Mouse (Mus musculus) midbrain, embryonic 11.5 days (tissue): Measurements from ENCODE around the gene Paqr7. TPM values are rescaled to one million over a fixed set of nuclear protein-coding genes. Genes with fewer than 3 reads are reported as not detected.

Experiments
- ATAC-seq: fragments of 200-750 bp; cut with Nextera tagmentation; 2 replicates; pipeline ENCODE4 v1.8.0; 2017; ENCODE audit warnings: moderate TSS enrichment, moderate library complexity; ENCODE audit not compliant: low FRiP score
- DNase-seq: peaks from one replicate; pipeline ENCODE4 v3.0.0; 2015; ENCODE audit warnings: low spot score; ENCODE audit errors: missing footprints
- H3K27ac ChIP-seq: fragments of 300-500 bp; sonication (generic); 2 replicates; pipeline ENCODE4 v1.5.1; 2014; ENCODE audit warnings: low read depth, low read length
- H3K27me3 ChIP-seq: fragments of 300-500 bp; sonication (generic); 2 replicates; pipeline ENCODE4 v1.6.1; 2014; ENCODE audit warnings: mild to moderate bottlenecking, low read length, moderate library complexity, mixed read lengths; ENCODE audit not compliant: control insufficient read depth, insufficient read depth
- H3K36me3 ChIP-seq: fragments of 300-500 bp; sonication (generic); 2 replicates; pipeline ENCODE4 v1.6.1; 2014; ENCODE audit warnings: mild to moderate bottlenecking, low read length, moderate library complexity, mixed read lengths; ENCODE audit not compliant: control insufficient read depth, insufficient read depth
- H3K4me1 ChIP-seq: fragments of 300-500 bp; sonication (generic); 2 replicates; pipeline ENCODE4 v1.6.1; 2014; ENCODE audit warnings: low read length; ENCODE audit not compliant: control insufficient read depth, insufficient read depth
- H3K4me2 ChIP-seq: fragments of 300-500 bp; sonication (generic); 2 replicates; pipeline ENCODE4 v1.6.1; 2014; ENCODE audit warnings: mild to moderate bottlenecking, moderate library complexity
- H3K4me3 ChIP-seq: fragments of 300-500 bp; sonication (generic); 2 replicates; pipeline ENCODE4 v1.5.1; 2014; ENCODE audit warnings: low read depth, low read length
- H3K9ac ChIP-seq: fragments of 300-500 bp; sonication (generic); 2 replicates; pipeline ENCODE4 v1.6.1; 2014; ENCODE audit warnings: low read length
- H3K9me3 ChIP-seq: fragments of 300-500 bp; sonication (generic); 2 replicates; pipeline ENCODE4 v1.6.1; 2016; ENCODE audit warnings: low read length; ENCODE audit not compliant: control insufficient read depth
- WGBS: fragments of 180-500 bp; shearing (Covaris S2); extraction: QIAGEN DNeasy Blood & Tissue Kit; methylation state at CpG from one replicate; pipeline ENCODE4 v1.1.7; 2014; 5-methylcytosine and 5-hydroxymethylcytosine counted together
- polyA plus RNA-seq: library from polyadenylated mRNA; unstranded; fragments of >200 nt; fragmentation: Nextera tagmentation; extraction: Ambion mirVana; gene quantifications from 2 replicates; pipeline ENCODE4 v1.2.1, GENCODE M21; 2014

The Paqr7 gene
- polyA plus RNA-seq, 1 experiment from 2014 or later: 1.3 TPM

- Histone ChIP-seq H3K4me3 (no peak overlapping the region), H3K27ac (no peak overlapping the region), H3K9ac (no peak overlapping the region), H3K4me2 (no peak overlapping the region), H3K4me1 (no peaks in the 10 kb centered on the region), H3K36me3 (no peaks in the 10 kb centered on the region), H3K9me3 (no peaks in the 10 kb centered on the region), H3K27me3 (no peaks in the 10 kb centered on the region)
- no peak for ATAC-seq
- DNase-seq: no peak
- 91% methylated on average over 4 of the region's 4 CpGs for WGBS
Observed at GRCm38 (mm10) chr4:134505303-134505789, 8.8 kb downstream of the Paqr7 start.

GRCm38 (mm10) chr4:134505966-134506594 lies 9.6 kb downstream of the Paqr7 start:
- WGBS: 81% methylated on average over 3 of the region's 4 CpGs
- Histone ChIP-seq H3K9ac (no peak overlapping the region), H3K4me2 (no peak overlapping the region), H3K27ac (no peak overlapping the region), H3K9me3 (no peaks in the 10 kb centered on the region), H3K4me1 (peaks cover under 1% of the 10 kb centered on the region), H3K36me3 (no peaks in the 10 kb centered on the region), H3K27me3 (no peaks in the 10 kb centered on the region), H3K4me3 (no peak overlapping the region)
- ATAC-seq (no peak), DNase-seq (peak; percentile 66)

- Histone ChIP-seq H3K9me3 (no peaks in the 10 kb centered on the region), H3K27me3 (no peaks in the 10 kb centered on the region), H3K27ac (no peak overlapping the region), H3K9ac (no peak overlapping the region), H3K4me3 (no peak overlapping the region), H3K4me2 (no peak overlapping the region), H3K36me3 (no peaks in the 10 kb centered on the region), H3K4me1 (peaks cover 7% of the 10 kb centered on the region)
- ATAC-seq (no peak), DNase-seq (peak; percentile 61)
- 89% methylated on average over 19 of the region's 19 CpGs for WGBS
Observed at GRCm38 (mm10) chr4:134506713-134507112, 10.2 kb downstream of the Paqr7 start.

- Histone ChIP-seq H3K9me3 (no peaks in the 10 kb centered on the region), H3K4me3 (no peak overlapping the region), H3K4me2 (no peak overlapping the region), H3K27me3 (no peaks in the 10 kb centered on the region), H3K9ac (no peak overlapping the region), H3K27ac (no peak overlapping the region), H3K4me1 (peaks cover 15% of the 10 kb centered on the region), H3K36me3 (no peaks in the 10 kb centered on the region)
- ATAC-seq (peak; percentile 54), DNase-seq (no peak)
- WGBS: 83% methylated on average over 4 of the region's 4 CpGs
Observed at GRCm38 (mm10) chr4:134510396-134510795, 13.9 kb downstream of the Paqr7 start.

GRCm38 (mm10) chr4:134510845-134511411 lies 14.4 kb downstream of the Paqr7 start, which contains the start of gene Aunip:
Gene Aunip (plus strand): TSS chr4:134510999.
- peak within 1 kb of the TSS; percentile 62 for H3K4me3 ChIP-seq
- under 1% methylated on average over 42 of the region's 42 CpGs for WGBS
- ATAC-seq: peak; percentile 98
- H3K9ac ChIP-seq: peak within 1 kb of the TSS; percentile 67
- no peaks in the 10 kb centered on the region for H3K27me3 ChIP-seq
- H3K27ac ChIP-seq: no peak within 1 kb of the TSS
- no peaks in the 10 kb centered on the region for H3K9me3 ChIP-seq
- H3K4me1 ChIP-seq: peaks cover 15% of the 10 kb centered on the region
- no peaks in the 10 kb centered on the region for H3K36me3 ChIP-seq
- DNase-seq: peak; percentile 99
- peak within 1 kb of the TSS; percentile 76 for H3K4me2 ChIP-seq

- ATAC-seq (no peak), DNase-seq (peak; percentile 83)
- H3K4me1 ChIP-seq: peaks cover 15% of the 10 kb centered on the region
- H3K9me3 ChIP-seq: no peaks in the 10 kb centered on the region
- WGBS: 77% methylated on average over 6 of the region's 6 CpGs
- peak overlapping the region; percentile 76 for H3K4me2 ChIP-seq
- H3K27ac ChIP-seq: no peak overlapping the region
- no peaks in the 10 kb centered on the region for H3K27me3 ChIP-seq
- peak overlapping the region; percentile 67; the same call in 1 of the 2 replicates for H3K9ac ChIP-seq
- peak overlapping the region; percentile 62 for H3K4me3 ChIP-seq
- no peaks in the 10 kb centered on the region for H3K36me3 ChIP-seq
Observed at GRCm38 (mm10) chr4:134511730-134512129, 15.2 kb downstream of the Paqr7 start.

GRCm38 (mm10) chr4:134512798-134513197 lies 16.3 kb downstream of the Paqr7 start:
- Histone ChIP-seq H3K4me2 (peak overlapping the region; percentile 28), H3K27ac (no peak overlapping the region)

GRCm38 (mm10) chr4:134514309-134514930 lies 17.9 kb downstream of the Paqr7 start:
- no peak overlapping the region for H3K9ac ChIP-seq
- H3K4me2 ChIP-seq: no peak overlapping the region
- no peak overlapping the region for H3K27ac ChIP-seq
- no peaks in the 10 kb centered on the region for H3K36me3 ChIP-seq
- DNase-seq: peak; percentile 6
- 93% methylated on average over 11 of the region's 11 CpGs for WGBS
- no peaks in the 10 kb centered on the region for H3K9me3 ChIP-seq
- H3K27me3 ChIP-seq: no peaks in the 10 kb centered on the region
- H3K4me3 ChIP-seq: no peak overlapping the region
- no peak for ATAC-seq
- H3K4me1 ChIP-seq: peaks cover 15% of the 10 kb centered on the region

More at GRCm38 (mm10) chr4:134512798-134513197, 16.3 kb downstream of the Paqr7 start:
- no peaks in the 10 kb centered on the region for H3K27me3 ChIP-seq
- no peaks in the 10 kb centered on the region for H3K36me3 ChIP-seq
- no peaks in the 10 kb centered on the region for H3K9me3 ChIP-seq
- peaks cover 15% of the 10 kb centered on the region for H3K4me1 ChIP-seq
- peak overlapping the region; percentile 7; the same call in 1 of the 2 replicates for H3K9ac ChIP-seq
- DNase-seq (peak; percentile 89), ATAC-seq (no peak)
- peak overlapping the region; percentile 6; the same call in 1 of the 2 replicates for H3K4me3 ChIP-seq
- 30% methylated on average over 15 of the region's 15 CpGs for WGBS

GRCm38 (mm10) chr4:134515614-134516013 lies 19.1 kb downstream of the Paqr7 start:
- peaks cover 15% of the 10 kb centered on the region for H3K4me1 ChIP-seq
- H3K4me2 ChIP-seq: no peak overlapping the region
- no peaks in the 10 kb centered on the region for H3K27me3 ChIP-seq
- H3K27ac ChIP-seq: no peak overlapping the region
- H3K4me3 ChIP-seq: no peak overlapping the region
- H3K9me3 ChIP-seq: no peaks in the 10 kb centered on the region
- no peak overlapping the region for H3K9ac ChIP-seq
- 85% methylated on average over 7 of the region's 7 CpGs for WGBS
- no peaks in the 10 kb centered on the region for H3K36me3 ChIP-seq
- ATAC-seq (no peak), DNase-seq (peak; percentile 81)
